Mouse (Mus musculus) G1E (cell line): ENCODE results near the gene Cd44.

ENCODE experiments used
- CTCF ChIP-seq: IDR thresholded peaks from 2 replicates; pipeline ENCODE4 v1.5.1; 2012; ENCODE audit warnings: low read depth, low read length, inconsistent platforms, mixed read lengths
- GATA2 ChIP-seq: IDR thresholded peaks from 2 replicates; pipeline ENCODE4 v1.6.1; 2012; ENCODE audit warnings: low read depth, low read length, inconsistent platforms, borderline replicate concordance

- TF ChIP-seq GATA2 (no peak), CTCF (no peak)
Measured at GRCm38 (mm10) chr2:102936886-102937285, 35.4 kb upstream of the Cd44 start.
